Mouse (Mus musculus): ENCODE data around the gene Mis18a. TPM values are rescaled to one million over a fixed set of nuclear protein-coding genes. Genes with fewer than 3 reads are reported as not detected.

Gene Mis18a
- polyA plus RNA-seq, 1 experiment from 2014 or later: 45.6 TPM

- 83% methylated on average over 3 of the region's 3 CpGs for WGBS (ENCODE audit: insufficient replicate concordance)
Measured at GRCm38 (mm10) chr16:90678820-90679219, 48.4 kb downstream of the Mis18a start.

GRCm38 (mm10) chr16:90676920-90677574 lies 50.2 kb downstream of the Mis18a start:
- 52% methylated on average over 20 of the region's 20 CpGs for WGBS (ENCODE audit: insufficient replicate concordance)
- Histone ChIP-seq H3K4me2 (no peak overlapping the region), H3K4me1 (ENCODE audit: control insufficient read depth, insufficient read depth, low read length) (no peaks in the 10 kb centered on the region), H3K36me3 (ENCODE audit: control insufficient read depth, insufficient read depth, low read length) (no peaks in the 10 kb centered on the region), H3K9ac (ENCODE audit: low read depth, low read length) (no peak overlapping the region), H3K9me3 (replicated peaks; ENCODE audit: control insufficient read depth, low read length) (0 out of 2 replicates have a peak, but pooled peaks cover 2% of the 10 kb centered on the region), H3K4me3 (ENCODE audit: low read depth, low read length) (no peak overlapping the region), H3K27me3 (ENCODE audit: control insufficient read depth, insufficient read depth, low read length) (no peaks in the 10 kb centered on the region), H3K27ac (ENCODE audit: low read depth, low read length) (no peak overlapping the region)
- no peak for ATAC-seq (replicated peaks; ENCODE audit: insufficient number of reproducible peaks, low FRiP score, low TSS enrichment)

More at GRCm38 (mm10) chr16:90678820-90679219, 48.4 kb downstream of the Mis18a start:
- Histone ChIP-seq H3K4me3 (ENCODE audit: low read depth, low read length) (no peak overlapping the region), H3K9ac (ENCODE audit: low read depth, low read length) (no peak overlapping the region), H3K27ac (ENCODE audit: low read depth, low read length) (no peak overlapping the region), H3K9me3 (replicated peaks; ENCODE audit: control insufficient read depth, low read length) (0 out of 2 replicates have a peak, but pooled peaks cover 2% of the 10 kb centered on the region), H3K4me2 (no peak overlapping the region), H3K27me3 (ENCODE audit: control insufficient read depth, insufficient read depth, low read length) (no peaks in the 10 kb centered on the region), H3K36me3 (ENCODE audit: control insufficient read depth, insufficient read depth, low read length) (no peaks in the 10 kb centered on the region), H3K4me1 (ENCODE audit: control insufficient read depth, insufficient read depth, low read length) (no peaks in the 10 kb centered on the region)
- ATAC-seq (replicated peaks; ENCODE audit: insufficient number of reproducible peaks, low FRiP score, low TSS enrichment): no peak

- 89% methylated on average over 6 of the region's 6 CpGs for WGBS (ENCODE audit: insufficient replicate concordance)
- Histone ChIP-seq H3K27me3 (ENCODE audit: control insufficient read depth, insufficient read depth, low read length) (no peaks in the 10 kb centered on the region), H3K4me3 (ENCODE audit: low read depth, low read length) (no peak overlapping the region), H3K4me1 (ENCODE audit: control insufficient read depth, insufficient read depth, low read length) (no peaks in the 10 kb centered on the region), H3K9ac (ENCODE audit: low read depth, low read length) (no peak overlapping the region), H3K27ac (ENCODE audit: low read depth, low read length) (no peak overlapping the region), H3K9me3 (replicated peaks; ENCODE audit: control insufficient read depth, low read length) (0 out of 2 replicates have a peak, but pooled peaks cover 2% of the 10 kb centered on the region), H3K4me2 (no peak overlapping the region), H3K36me3 (ENCODE audit: control insufficient read depth, insufficient read depth, low read length) (no peaks in the 10 kb centered on the region)
- no peak for ATAC-seq (replicated peaks; ENCODE audit: insufficient number of reproducible peaks, low FRiP score, low TSS enrichment)
Measured at GRCm38 (mm10) chr16:90674651-90675050, 52.6 kb downstream of the Mis18a start.

GRCm38 (mm10) chr16:90673507-90674354 lies 53.5 kb downstream of the Mis18a start:
- 82% methylated on average over 21 of the region's 21 CpGs for WGBS (ENCODE audit: insufficient replicate concordance)
- ATAC-seq (replicated peaks; ENCODE audit: insufficient number of reproducible peaks, low FRiP score, low TSS enrichment): no peak
- no peak overlapping the region for H3K9ac ChIP-seq (ENCODE audit: low read depth, low read length)

More at GRCm38 (mm10) chr16:90673507-90674354, 53.5 kb downstream of the Mis18a start:
- 0 out of 2 replicates have a peak, but pooled peaks cover 2% of the 10 kb centered on the region for H3K9me3 ChIP-seq (replicated peaks; ENCODE audit: control insufficient read depth, low read length)
- H3K4me1 ChIP-seq (ENCODE audit: control insufficient read depth, insufficient read depth, low read length): no peaks in the 10 kb centered on the region
- no peak overlapping the region for H3K4me3 ChIP-seq (ENCODE audit: low read depth, low read length)
- no peaks in the 10 kb centered on the region for H3K36me3 ChIP-seq (ENCODE audit: control insufficient read depth, insufficient read depth, low read length)
- no peak overlapping the region for H3K4me2 ChIP-seq
- no peaks in the 10 kb centered on the region for H3K27me3 ChIP-seq (ENCODE audit: control insufficient read depth, insufficient read depth, low read length)
- H3K27ac ChIP-seq (ENCODE audit: low read depth, low read length): no peak overlapping the region

Other genes starting within 250 kb of the Mis18a start
- 31.3 and 36.3 TPM in 2 replicates for gene Mrap, start 10.8 kb upstream of the Mis18a start, polyA plus RNA-seq (2014; fragmentation: Nextera tagmentation; extraction: Ambion mirVana)
- 7.0 and 9.9 TPM in 2 replicates for gene Urb1, start 83.0 kb upstream of the Mis18a start, polyA plus RNA-seq (2014; fragmentation: Nextera tagmentation; extraction: Ambion mirVana)
- 1.3 and 1.9 TPM in 2 replicates for gene Eva1c, start 99.3 kb upstream of the Mis18a start, polyA plus RNA-seq (2014; fragmentation: Nextera tagmentation; extraction: Ambion mirVana)
- gene Cfap298, start 207.7 kb upstream of the Mis18a start, polyA plus RNA-seq (2014; fragmentation: Nextera tagmentation; extraction: Ambion mirVana): 47.0 and 51.7 TPM in 2 replicates

Data from heart, embryonic 11.5 days (tissue).